Mouse (Mus musculus): ENCODE results near the gene Mier2. TPM values are rescaled to one million over a fixed set of nuclear protein-coding genes. Genes with fewer than 3 reads are reported as not detected.
A peak's percentile ranks its signal among the peaks of the same experiment; 100 is the strongest.

Gene Mier2
- total and polyA plus RNA-seq, 3 experiments: 12.7 to 31.8 (median 12.9) TPM

- H3K9ac ChIP-seq (ENCODE audit: low read depth, low read length): no peak overlapping the region
- H3K27me3 ChIP-seq (ENCODE audit: control insufficient read depth, insufficient read depth, low read length): no peaks in the 10 kb centered on the region
- H3K36me3 ChIP-seq (ENCODE audit: control insufficient read depth, insufficient read depth, low read length): no peaks in the 10 kb centered on the region
- H3K79me2 ChIP-seq (replicated peaks; ENCODE audit: control insufficient read depth, insufficient read depth, low read length): no peaks in the 10 kb centered on the region
- TF ChIP-seq CTCF (IDR thresholded peaks at IDR 0.05): no peak
- TF ChIP-seq POLR2A (IDR thresholded peaks at IDR 0.05; ENCODE audit: insufficient read depth, low read depth, low read length): no peak
- no peak for TF ChIP-seq EP300 (IDR thresholded peaks at IDR 0.05; ENCODE audit: insufficient read depth, low read depth, low read length)
- no peaks in the 10 kb centered on the region for H3K4me1 ChIP-seq (ENCODE audit: control insufficient read depth, insufficient read depth, low read length)
- no peak overlapping the region for H3K27ac ChIP-seq
- intact Hi-C loops (cut with DNase I): loop anchor here (2.0 kb wide), 1 partner anchor 75 kb away; the partner anchor contains the start of gene Tpgs1
- 32% methylated on average over 6 of the region's 6 CpGs for WGBS
- H3K4me3 ChIP-seq: no peak overlapping the region
- no peak for DNase-seq
Measured at GRCm38 (mm10) chr10:79594111-79594510, 39.1 kb upstream of the Mier2 start.

GRCm38 (mm10) chr10:79590702-79591101 lies 35.7 kb upstream of the Mier2 start:
- no peak for TF ChIP-seq CTCF (IDR thresholded peaks at IDR 0.05)
- TF ChIP-seq POLR2A (IDR thresholded peaks at IDR 0.05; ENCODE audit: insufficient read depth, low read depth, low read length): no peak
- no peak for TF ChIP-seq EP300 (IDR thresholded peaks at IDR 0.05; ENCODE audit: insufficient read depth, low read depth, low read length)
- DNase-seq: no peak
- H3K4me3 ChIP-seq: no peak overlapping the region
- H3K79me2 ChIP-seq (replicated peaks; ENCODE audit: control insufficient read depth, insufficient read depth, low read length): no peaks in the 10 kb centered on the region
- intact Hi-C loops (cut with DNase I): no loop called here
- no peak overlapping the region for H3K9ac ChIP-seq (ENCODE audit: low read depth, low read length)
- H3K27ac ChIP-seq: no peak overlapping the region
- no peaks in the 10 kb centered on the region for H3K4me1 ChIP-seq (ENCODE audit: control insufficient read depth, insufficient read depth, low read length)
- 98% methylated on average over 1 of the region's 1 CpGs for WGBS
- no peaks in the 10 kb centered on the region for H3K36me3 ChIP-seq (ENCODE audit: control insufficient read depth, insufficient read depth, low read length)
- H3K27me3 ChIP-seq (ENCODE audit: control insufficient read depth, insufficient read depth, low read length): no peaks in the 10 kb centered on the region

- Histone ChIP-seq H3K27me3 (ENCODE audit: control insufficient read depth, insufficient read depth, low read length) (no peaks in the 10 kb centered on the region), H3K27ac (no peak overlapping the region), H3K79me2 (replicated peaks; ENCODE audit: control insufficient read depth, insufficient read depth, low read length) (no peaks in the 10 kb centered on the region), H3K36me3 (ENCODE audit: control insufficient read depth, insufficient read depth, low read length) (no peaks in the 10 kb centered on the region), H3K4me1 (ENCODE audit: control insufficient read depth, insufficient read depth, low read length) (no peaks in the 10 kb centered on the region), H3K9ac (ENCODE audit: low read depth, low read length) (no peak overlapping the region), H3K4me3 (no peak overlapping the region)
- no peak for TF ChIP-seq POLR2A (IDR thresholded peaks at IDR 0.05; ENCODE audit: insufficient read depth, low read depth, low read length)
- TF ChIP-seq CTCF (IDR thresholded peaks at IDR 0.05): no peak
- TF ChIP-seq EP300 (IDR thresholded peaks at IDR 0.05; ENCODE audit: insufficient read depth, low read depth, low read length): no peak
- peak in 1 of 2 experiments; percentile 3 for DNase-seq
- intact Hi-C loops (cut with DNase I): no loop called here
- WGBS: 69% methylated on average over 4 of the region's 4 CpGs
Measured at GRCm38 (mm10) chr10:79587752-79588126, 32.7 kb upstream of the Mier2 start.

- Histone ChIP-seq H3K4me3 (no peak within 1 kb of the TSS), H3K79me2 (replicated peaks; ENCODE audit: control insufficient read depth, insufficient read depth, low read length) (no peaks in the 10 kb centered on the region), H3K4me1 (ENCODE audit: control insufficient read depth, insufficient read depth, low read length) (no peaks in the 10 kb centered on the region), H3K27me3 (ENCODE audit: control insufficient read depth, insufficient read depth, low read length) (no peaks in the 10 kb centered on the region), H3K27ac (no peak within 1 kb of the TSS), H3K36me3 (ENCODE audit: control insufficient read depth, insufficient read depth, low read length) (no peaks in the 10 kb centered on the region), H3K9ac (ENCODE audit: low read depth, low read length) (no peak within 1 kb of the TSS)
- 77% methylated on average over 5 of the region's 5 CpGs for WGBS
- peak in 1 of 2 experiments; percentile 9 for DNase-seq
- TF ChIP-seq CTCF (IDR thresholded peaks at IDR 0.05) (no peak), POLR2A (IDR thresholded peaks at IDR 0.05; ENCODE audit: insufficient read depth, low read depth, low read length) (no peak), EP300 (IDR thresholded peaks at IDR 0.05; ENCODE audit: insufficient read depth, low read depth, low read length) (no peak)
- intact Hi-C loops (cut with DNase I): no loop called here
Measured at GRCm38 (mm10) chr10:79587061-79587751, 32.2 kb upstream of the Mier2 start, which contains the start of gene Theg. Theg (minus strand) TSS chr10:79587331.

- Histone ChIP-seq H3K27me3 (ENCODE audit: control insufficient read depth, insufficient read depth, low read length) (no peaks in the 10 kb centered on the region), H3K4me1 (ENCODE audit: control insufficient read depth, insufficient read depth, low read length) (no peaks in the 10 kb centered on the region), H3K9ac (ENCODE audit: low read depth, low read length) (no peak overlapping the region), H3K79me2 (replicated peaks; ENCODE audit: control insufficient read depth, insufficient read depth, low read length) (no peaks in the 10 kb centered on the region), H3K27ac (no peak overlapping the region), H3K36me3 (ENCODE audit: control insufficient read depth, insufficient read depth, low read length) (no peaks in the 10 kb centered on the region), H3K4me3 (no peak overlapping the region)
- WGBS: 71% methylated on average over 8 of the region's 8 CpGs
- no peak for DNase-seq
- TF ChIP-seq CTCF (IDR thresholded peaks at IDR 0.05): no peak
- TF ChIP-seq POLR2A (IDR thresholded peaks at IDR 0.05; ENCODE audit: insufficient read depth, low read depth, low read length): no peak
- TF ChIP-seq EP300 (IDR thresholded peaks at IDR 0.05; ENCODE audit: insufficient read depth, low read depth, low read length): no peak
- intact Hi-C loops (cut with DNase I): no loop called here
Measured at GRCm38 (mm10) chr10:79586243-79586642, 31.2 kb upstream of the Mier2 start.

- no peak for TF ChIP-seq EP300 (IDR thresholded peaks at IDR 0.05; ENCODE audit: insufficient read depth, low read depth, low read length)
- TF ChIP-seq POLR2A (IDR thresholded peaks at IDR 0.05; ENCODE audit: insufficient read depth, low read depth, low read length): no peak
- TF ChIP-seq CTCF (IDR thresholded peaks at IDR 0.05): no peak
- intact Hi-C loops (cut with DNase I): no loop called here
- Histone ChIP-seq H3K4me1 (ENCODE audit: control insufficient read depth, insufficient read depth, low read length) (no peaks in the 10 kb centered on the region), H3K79me2 (replicated peaks; ENCODE audit: control insufficient read depth, insufficient read depth, low read length) (no peaks in the 10 kb centered on the region), H3K27me3 (ENCODE audit: control insufficient read depth, insufficient read depth, low read length) (no peaks in the 10 kb centered on the region), H3K36me3 (ENCODE audit: control insufficient read depth, insufficient read depth, low read length) (no peaks in the 10 kb centered on the region), H3K27ac (no peak overlapping the region), H3K9ac (ENCODE audit: low read depth, low read length) (no peak overlapping the region), H3K4me3 (no peak overlapping the region)
- peak in 1 of 2 experiments; percentile 12 for DNase-seq
- WGBS: 94% methylated on average over 5 of the region's 5 CpGs
Measured at GRCm38 (mm10) chr10:79585723-79586122, 30.7 kb upstream of the Mier2 start.
